Comparison of ENCODE assay signal across 9 mouse cellular contexts in the genomic region with DNA sequence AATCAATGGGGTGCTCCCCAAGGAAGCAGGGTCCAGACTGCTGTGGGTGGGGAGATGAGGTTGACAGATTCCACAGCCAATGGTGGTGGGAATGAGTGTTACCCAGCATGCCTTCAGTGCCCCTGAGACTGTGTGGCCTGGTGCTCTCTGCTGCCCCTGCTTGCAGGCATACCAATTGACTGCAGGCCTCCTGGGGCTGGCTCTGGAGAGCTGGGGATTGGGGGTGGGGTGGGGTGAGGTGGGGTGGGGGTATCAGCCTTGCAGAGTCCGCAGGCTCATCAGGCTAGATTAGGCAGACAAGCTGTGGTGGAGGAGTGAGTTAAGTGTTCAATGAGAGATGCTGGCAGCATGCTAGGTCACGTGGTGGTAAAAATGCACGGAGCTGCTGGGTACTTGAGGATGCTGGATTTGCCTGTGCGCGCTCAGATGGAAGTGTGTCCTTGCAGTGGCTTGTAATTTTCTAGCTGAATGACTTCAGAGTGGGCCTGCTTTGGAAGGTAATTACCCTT. TPM values are rescaled to one million over a fixed set of nuclear protein-coding genes. Genes with fewer than 3 reads are reported as not detected.
DNase-seq lines count a peak whose midpoint lies in the region; ATAC-seq and TF ChIP-seq lines count a peak whose summit lies in the region.
"Had no signal": no experiment of that assay in that cellular context is flagged by ENCODE, and none has a peak within 500 bp of the region (broad histone marks: within the 10 kb centered on the region; RNA-seq: fewer than 3 reads in every experiment).

No protein-coding gene starts in this region.

- H3K4me1 ChIP-seq in embryonic facial prominence, embryonic 10.5 days, result peaks cover 19% of the 10 kb centered on the region
- peaks cover 12% of the 10 kb centered on the region; the same call in 1 of the 2 replicates for H3K4me1 ChIP-seq in hindbrain, embryonic 12.5 days
- H3K4me1 ChIP-seq in liver, embryonic 14.5 days (replicated peaks; ENCODE audit: control insufficient read depth in 2 of 2, insufficient read depth in 2 of 2, low read length in 1 of 2), result peaks cover 19 to 31% of the 10 kb centered on the region in 2 experiments

- peak; percentile 72 for DNase-seq in kidney, adult 11 months
- no peak for DNase-seq in kidney, postnatal 10 days
- DNase-seq in embryonic facial prominence, embryonic 10.5 days (ENCODE audit: low spot score), result no peak
- DNase-seq in liver, embryonic 14.5 days (ENCODE audit: low read depth in 3 of 3, low spot score in 3 of 3), result no peak
- no peak for DNase-seq in ovary, postnatal 36 days (ENCODE audit: low spot score)
- no peak for DNase-seq in embryo, embryonic 9.5 days (ENCODE audit: extremely low spot score)

- ATAC-seq in hindbrain, embryonic 12.5 days (ENCODE audit: low FRiP score), result peak; percentile 80
- ATAC-seq in liver, embryonic 14.5 days (ENCODE audit: insufficient read depth), result peak; percentile 16; the same call in 1 of the 2 replicates
- ATAC-seq in granulocyte monocyte progenitor cell, adult 5-6 weeks (replicated peaks; ENCODE audit: poor library complexity, severe bottlenecking), result no peak

- H3K9ac ChIP-seq in hindbrain, embryonic 12.5 days, result no peak overlapping the region
- no peak overlapping the region for H3K9ac ChIP-seq in liver, embryonic 14.5 days (replicated peaks)

- H3K36me3 ChIP-seq in embryonic facial prominence, embryonic 10.5 days (replicated peaks), result no peaks in the 10 kb centered on the region
- H3K36me3 ChIP-seq in hindbrain, embryonic 12.5 days, result no peaks in the 10 kb centered on the region
- H3K36me3 ChIP-seq in liver, embryonic 14.5 days (replicated peaks; ENCODE audit: control insufficient read depth, insufficient read depth, low read depth), result peaks cover 5% of the 10 kb centered on the region

- H3K4me3 ChIP-seq in embryonic facial prominence, embryonic 10.5 days, result no peak overlapping the region
- no peak overlapping the region for H3K4me3 ChIP-seq in hindbrain, embryonic 12.5 days
- no peak overlapping the region for H3K4me3 ChIP-seq in liver, embryonic 14.5 days (ENCODE audit: insufficient read depth in 1 of 2, low read depth in 2 of 2, low read length in 2 of 2)

- TF ChIP-seq CTCF in liver, embryonic 14.5 days (IDR thresholded peaks at IDR 0.05; ENCODE audit: low read depth), result peak; percentile 61

- WGBS in embryonic facial prominence, embryonic 10.5 days, result 44% methylated on average over 5 of the region's 5 CpGs
- 53% methylated on average over 5 of the region's 5 CpGs for WGBS in hindbrain, embryonic 12.5 days
- 77% methylated on average over 5 of the region's 5 CpGs for WGBS in liver, embryonic 14.5 days (ENCODE audit: insufficient replicate concordance)

- no peaks in the 10 kb centered on the region for H3K27me3 ChIP-seq in embryonic facial prominence, embryonic 10.5 days (replicated peaks; ENCODE audit: low read depth, poor library complexity, severe bottlenecking)
- H3K27me3 ChIP-seq in hindbrain, embryonic 12.5 days, result no peaks in the 10 kb centered on the region
- no peaks in the 10 kb centered on the region for H3K27me3 ChIP-seq in liver, embryonic 14.5 days (ENCODE audit: control insufficient read depth, insufficient read depth, low read length)

- H3K4me2 ChIP-seq in hindbrain, embryonic 12.5 days (replicated peaks), result no peak overlapping the region
- no peak overlapping the region for H3K4me2 ChIP-seq in liver, embryonic 14.5 days (ENCODE audit: low read depth)

- peak overlapping the region; percentile 37; the same call in 1 of the 2 replicates for H3K27ac ChIP-seq in embryonic facial prominence, embryonic 10.5 days (replicated peaks)
- peak overlapping the region; percentile 55; the same call in 1 of the 2 replicates for H3K27ac ChIP-seq in hindbrain, embryonic 12.5 days
- no peak overlapping the region for H3K27ac ChIP-seq in liver, embryonic 14.5 days

- H3K9me3 ChIP-seq in embryonic facial prominence, embryonic 10.5 days, result no peaks in the 10 kb centered on the region
- H3K9me3 ChIP-seq in hindbrain, embryonic 12.5 days (replicated peaks), result no peaks in the 10 kb centered on the region
- H3K9me3 ChIP-seq in liver, embryonic 14.5 days (ENCODE audit: control insufficient read depth, low read length), result no peaks in the 10 kb centered on the region

- TF ChIP-seq EP300 in liver, embryonic 14.5 days (IDR thresholded peaks at IDR 0.05; ENCODE audit: low read depth), result no peak

RNA-seq across cellular contexts. Expression of a gene that starts 28.6 kb away (rescaled TPM):
- 6.2 and 6.6 TPM in 2 replicates for polyA plus RNA-seq in embryonic facial prominence, embryonic 10.5 days (2016; fragmentation: Nextera tagmentation; extraction: Ambion mirVana)
- polyA plus RNA-seq in hindbrain, embryonic 12.5 days (2016; fragmentation: Nextera tagmentation; extraction: Ambion mirVana), result 6.5 and 9.7 TPM in 2 replicates
- polyA plus RNA-seq in liver, embryonic 14.5 days (2012; rRNA removed), result 14.8 and 17.0 TPM in 2 replicates
- polyA plus RNA-seq in liver, embryonic 14.5 days (2014; fragmentation: Nextera tagmentation; extraction: Ambion mirVana), result 65.5 and 68.0 TPM in 2 replicates
- 0.99 TPM in 1 of 2 replicates, not detected in the other for total RNA-seq in granulocyte monocyte progenitor cell, adult 5-6 weeks (2014; fragmentation: Nextera tagmentation)
- total RNA-seq in granulocyte monocyte progenitor cell, adult 5-6 weeks (2017), result 0.26 and 2.0 TPM in 2 replicates
- total RNA-seq: MEL had no signal
